Mouse (Mus musculus) CH12.LX (cell line): ENCODE results near the gene Phlda3. TPM values are rescaled to one million over a fixed set of nuclear protein-coding genes. Genes with fewer than 3 reads are reported as not detected.
A peak's percentile ranks its signal among the peaks of the same experiment; 100 is the strongest.

Experiments used
- DNase-seq: peaks from one replicate; pipeline ENCODE4 v3.0.0-alpha.2; 2013; ENCODE audit errors: extremely low read depth
- H3K27ac ChIP-seq: 2 replicates; pipeline ENCODE4 v1.5.1; 2012; ENCODE audit warnings: low read depth, mild to moderate bottlenecking, control low read depth, moderate library complexity; ENCODE audit not compliant: insufficient read depth
- H3K27me3 ChIP-seq: replicated peaks from 2 replicates; pipeline ENCODE3; 2012; ENCODE audit warnings: inconsistent platforms
- H3K36me3 ChIP-seq, 2 experiments: replicated peaks in 1 of 2; 2 replicates each; pipeline versions ENCODE3 to v1.6.1; 2012; ENCODE audit warnings: inconsistent platforms in 1 of 2, low read length in 1 of 2, mild to moderate bottlenecking in 1 of 2, mixed read lengths in 1 of 2, moderate library complexity in 1 of 2; ENCODE audit not compliant: control insufficient read depth in 1 of 2, insufficient read depth in 1 of 2
- H3K4me1 ChIP-seq, 2 experiments: 2 replicates each; pipeline ENCODE4 v1.6.1; 2012; ENCODE audit warnings: inconsistent platforms in 1 of 2, moderate library complexity in 1 of 2; ENCODE audit not compliant: insufficient read depth in 2 of 2, control insufficient read depth in 1 of 2
- H3K4me2 ChIP-seq: 2 replicates; pipeline ENCODE4 v1.6.1; 2012; ENCODE audit warnings: low read depth, mild to moderate bottlenecking, control low read depth; ENCODE audit not compliant: poor library complexity, insufficient read depth, severe bottlenecking
- H3K4me3 ChIP-seq, 3 experiments: fragments of 150-350 bp in 1 of 3; sonication (generic) in 1 of 3; replicated peaks in 1 of 3; 2 replicates each; pipeline versions ENCODE3 to v1.5.1; 2011 to 2012; ENCODE audit warnings: low read depth in 2 of 3, low read length in 2 of 3, mild to moderate bottlenecking in 2 of 3, moderate library complexity in 2 of 3, control low read depth in 1 of 3, improper control_type of control experiment in 1 of 3, inconsistent platforms in 1 of 3, mixed read lengths in 1 of 3; ENCODE audit not compliant: poor library complexity in 1 of 3
- H3K79me2 ChIP-seq: replicated peaks from 2 replicates; pipeline ENCODE4 v1.6.1; 2012; ENCODE audit warnings: mild to moderate bottlenecking, moderate library complexity; ENCODE audit not compliant: control insufficient read depth, poor library complexity, insufficient read depth, severe bottlenecking; ENCODE audit errors: extremely low read depth
- H3K9ac ChIP-seq: 2 replicates; pipeline ENCODE4 v1.6.1; 2012; ENCODE audit warnings: low read depth, mild to moderate bottlenecking, control low read depth, moderate library complexity; ENCODE audit not compliant: insufficient read depth
- H3K9me3 ChIP-seq: replicated peaks from 2 replicates; pipeline ENCODE3; 2012; ENCODE audit warnings: low read length, inconsistent platforms, mixed read lengths
- BHLHE40 ChIP-seq: IDR thresholded peaks from 2 replicates; pipeline ENCODE4 v1.6.1; 2011; ENCODE audit warnings: mild to moderate bottlenecking, low read depth, low read length, improper control_type of control experiment
- CHD1 ChIP-seq: IDR thresholded peaks from 2 replicates; pipeline ENCODE4 v1.6.1; 2012; ENCODE audit warnings: low read depth, low read length, improper control_type of control experiment, inconsistent platforms
- CHD2 ChIP-seq: IDR thresholded peaks from 2 replicates; pipeline ENCODE4 v1.6.1; 2011; ENCODE audit warnings: low read length, improper control_type of control experiment
- E2F4 ChIP-seq: IDR thresholded peaks from 2 replicates; pipeline ENCODE4 v1.6.1; 2011; ENCODE audit warnings: low read depth, low read length, improper control_type of control experiment; ENCODE audit not compliant: insufficient replicate concordance
- ELF1 ChIP-seq: IDR thresholded peaks from 2 replicates; pipeline ENCODE4 v1.6.1; 2014; ENCODE audit warnings: low read depth, mild to moderate bottlenecking, inconsistent platforms, low read length, improper control_type of control experiment
- EP300 ChIP-seq: IDR thresholded peaks from 2 replicates; pipeline ENCODE4 v1.6.1; 2011; ENCODE audit warnings: low read length, improper control_type of control experiment
- ETS1 ChIP-seq: conservative IDR thresholded peaks from 2 replicates; pipeline ENCODE4 v1.6.1; 2012; ENCODE audit warnings: low read depth, mild to moderate bottlenecking, inconsistent platforms, low read length, improper control_type of control experiment, moderate library complexity
- GABPA ChIP-seq: IDR thresholded peaks from 2 replicates; pipeline ENCODE4 v1.6.1; 2012; ENCODE audit warnings: low read depth, low read length, improper control_type of control experiment, inconsistent platforms; ENCODE audit not compliant: insufficient replicate concordance
- HCFC1 ChIP-seq: IDR thresholded peaks from 2 replicates; pipeline ENCODE4 v1.6.1; 2012; ENCODE audit warnings: low read depth, mild to moderate bottlenecking, inconsistent platforms, low read length, improper control_type of control experiment
- IRF4 ChIP-seq: IDR thresholded peaks from 2 replicates; pipeline ENCODE4 v1.6.1; 2014; ENCODE audit warnings: low read depth, mild to moderate bottlenecking, inconsistent platforms, low read length, improper control_type of control experiment
- JUN ChIP-seq: IDR thresholded peaks from 2 replicates; pipeline ENCODE4 v1.6.1; 2011; ENCODE audit warnings: low read depth, mild to moderate bottlenecking, low read length, improper control_type of control experiment, moderate library complexity; ENCODE audit not compliant: insufficient read depth
- JUND ChIP-seq: conservative IDR thresholded peaks from 2 replicates; pipeline ENCODE4 v1.6.1; 2011; ENCODE audit warnings: low read depth, low read length, improper control_type of control experiment
- KAT2A ChIP-seq: IDR thresholded peaks from 2 replicates; pipeline ENCODE4 v1.6.1; 2012; ENCODE audit warnings: low read length, improper control_type of control experiment, inconsistent platforms; ENCODE audit not compliant: insufficient replicate concordance
- MAX ChIP-seq: IDR thresholded peaks from 2 replicates; pipeline ENCODE4 v1.6.1; 2011; ENCODE audit warnings: low read length, improper control_type of control experiment
- MAZ ChIP-seq: IDR thresholded peaks from 2 replicates; pipeline ENCODE4 v1.6.1; 2012; ENCODE audit warnings: low read depth, mild to moderate bottlenecking, inconsistent platforms, low read length, improper control_type of control experiment, moderate library complexity
- MEF2A ChIP-seq: IDR thresholded peaks from 2 replicates; pipeline ENCODE4 v1.6.1; 2014; ENCODE audit warnings: low read depth, mild to moderate bottlenecking, inconsistent platforms, low read length, improper control_type of control experiment, borderline replicate concordance
- MXI1 ChIP-seq: IDR thresholded peaks from 2 replicates; pipeline ENCODE4 v1.6.1; 2011; ENCODE audit warnings: mild to moderate bottlenecking, low read depth, low read length, improper control_type of control experiment
- MYC ChIP-seq: IDR thresholded peaks from 2 replicates; pipeline ENCODE4 v1.6.1; 2011; ENCODE audit warnings: low read depth, mild to moderate bottlenecking, improper control_type of control experiment, low read length
- NELFE ChIP-seq: IDR thresholded peaks from 2 replicates; pipeline ENCODE4 v1.6.1; 2011; ENCODE audit warnings: low read depth, low read length, improper control_type of control experiment
- NRF1 ChIP-seq: IDR thresholded peaks from 2 replicates; pipeline ENCODE4 v1.6.1; 2014; ENCODE audit warnings: low read depth, mild to moderate bottlenecking, inconsistent platforms, low read length, improper control_type of control experiment, moderate library complexity
- PAX5 ChIP-seq: IDR thresholded peaks from 2 replicates; pipeline ENCODE4 v1.6.1; 2012; ENCODE audit warnings: low read length, inconsistent platforms, mixed read lengths
- POLR2A ChIP-seq: IDR thresholded peaks from 2 replicates; pipeline ENCODE4 v1.6.1; 2011; ENCODE audit warnings: low read depth, mild to moderate bottlenecking, improper control_type of control experiment, low read length
- POLR2AphosphoS2 ChIP-seq: IDR thresholded peaks from 2 replicates; pipeline ENCODE4 v1.6.1; 2011; ENCODE audit warnings: low read depth, low read length, improper control_type of control experiment
- RAD21 ChIP-seq: IDR thresholded peaks from 2 replicates; pipeline ENCODE4 v1.6.1; 2011; ENCODE audit warnings: low read depth, mild to moderate bottlenecking, low read length, improper control_type of control experiment, moderate library complexity
- RCOR1 ChIP-seq: conservative IDR thresholded peaks from 2 replicates; pipeline ENCODE4 v1.6.1; 2012; ENCODE audit warnings: low read depth, mild to moderate bottlenecking, inconsistent platforms, low read length, improper control_type of control experiment
- SIN3A ChIP-seq: IDR thresholded peaks from 2 replicates; pipeline ENCODE4 v1.6.1; 2012; ENCODE audit warnings: low read length, improper control_type of control experiment, inconsistent platforms
- TBP ChIP-seq: conservative IDR thresholded peaks from 2 replicates; pipeline ENCODE4 v1.6.1; 2011; ENCODE audit warnings: low read depth, low read length, improper control_type of control experiment
- TCF12 ChIP-seq: IDR thresholded peaks from 2 replicates; pipeline ENCODE4 v1.6.1; 2014; ENCODE audit warnings: low read depth, mild to moderate bottlenecking, inconsistent platforms, low read length, improper control_type of control experiment
- UBTF ChIP-seq: IDR thresholded peaks from 2 replicates; pipeline ENCODE4 v1.6.1; 2012; ENCODE audit warnings: low read depth, mild to moderate bottlenecking, inconsistent platforms, low read length, improper control_type of control experiment, moderate library complexity
- USF2 ChIP-seq: conservative IDR thresholded peaks from 2 replicates; pipeline ENCODE4 v1.6.1; 2011; ENCODE audit warnings: low read depth, low read length, improper control_type of control experiment
- ZC3H11A ChIP-seq: IDR thresholded peaks from 2 replicates; pipeline ENCODE4 v1.6.1; 2012; ENCODE audit warnings: low read depth, mild to moderate bottlenecking, inconsistent platforms, low read length, improper control_type of control experiment
- ZKSCAN1 ChIP-seq: IDR thresholded peaks from 2 replicates; pipeline ENCODE4 v1.6.1; 2012; ENCODE audit warnings: low read depth, inconsistent platforms, low read length, improper control_type of control experiment, borderline replicate concordance
- ZMIZ1 ChIP-seq: IDR thresholded peaks from 2 replicates; pipeline ENCODE4 v1.6.1; 2012; ENCODE audit warnings: low read depth, mild to moderate bottlenecking, inconsistent platforms, low read length, improper control_type of control experiment
- ZNF384 ChIP-seq: IDR thresholded peaks from 2 replicates; pipeline ENCODE4 v1.6.1; 2012; ENCODE audit warnings: low read depth, low read length, improper control_type of control experiment, inconsistent platforms
- dilution Hi-C: fragments of 300-500 bp; cut with MboI; formaldehyde crosslinking; loops from 2 replicates; pipeline ENCODE4 v1.14.3; 2020; ENCODE audit warnings: low sequenced_read_pairs; ENCODE audit not compliant: extremely low pct_unique_long_range_greater_than_20kb, extremely low pct_ligation_motif_present
- in situ Hi-C: fragments of 300-500 bp; cut with MboI; formaldehyde crosslinking; loops from 3 replicates; pipeline ENCODE4 v1.14.3; 2019; ENCODE audit warnings: low sequenced_read_pairs, low pct_ligation_motif_present, low pct_unique_long_range_greater_than_20kb, mixed read lengths
- polyA plus RNA-seq: library from polyadenylated mRNA; unstranded; fragments of >175 nt; gene quantifications from 2 replicates; pipeline ENCODE4 v1.2.1, GENCODE M21; 2012; ENCODE audit warnings: low read depth; ENCODE audit not compliant: insufficient read length
- total RNA-seq, 2 experiments: library from RNA; depleted of rRNA; stranded (reverse); fragments of 300-350 nt in 1 of 2; fragments of >200 nt in 1 of 2; gene quantifications; 2 replicates each; pipeline ENCODE4 v1.2.3; 2012 to 2014

Gene Phlda3
- total and polyA plus RNA-seq, 3 experiments: 37.5 to 98.1 (median 49.5) TPM

- in situ Hi-C loops: no loop called here
- TF ChIP-seq ZMIZ1 (peak; percentile 91), ZKSCAN1 (no peak), PAX5 (no peak), MYC (peak; percentile 69; the same call in 1 of the 2 replicates), CHD2 (peak; percentile 81), POLR2AphosphoS2 (peak; percentile 80; the same call in 1 of the 2 replicates), POLR2A (peak; percentile 89), MAX (peak; percentile 86), ETS1 (peak; percentile 61), NELFE (peak; percentile 90), USF2 (no peak), GABPA (no peak), BHLHE40 (peak; percentile 71), JUN (no peak), E2F4 (peak; percentile 95), MEF2A (peak; percentile 69; the same call in 1 of the 2 replicates), UBTF (0 out of 2 replicates have a peak, but pooled peaks have one; percentile 54), IRF4 (peak; percentile 70), JUND (no peak), MAZ (peak; percentile 72; the same call in 1 of the 2 replicates), ELF1 (peak; percentile 79), CHD1 (0 out of 2 replicates have a peak, but pooled peaks have one; percentile 68), EP300 (no peak; the same call in 1 of the 2 replicates), RAD21 (no peak), RCOR1 (peak; percentile 51; the same call in 1 of the 2 replicates), ZC3H11A (no peak), HCFC1 (peak; percentile 72), TCF12 (peak; percentile 86), MXI1 (peak; percentile 94), KAT2A (peak; percentile 70; the same call in 1 of the 2 replicates), TBP (peak; percentile 75), SIN3A (peak; percentile 96), NRF1 (peak; percentile 64), ZNF384 (no peak)
- H3K27ac ChIP-seq: no peak overlapping the region
- no peaks in the 10 kb centered on the region for H3K27me3 ChIP-seq
- H3K36me3 ChIP-seq: peaks cover 0 to 19% of the 10 kb centered on the region in 2 experiments
- no peaks in the 10 kb centered on the region for H3K79me2 ChIP-seq
- DNase-seq: peak; percentile 94
- dilution Hi-C loops: no loop called here
- H3K4me3 ChIP-seq: peak overlapping the region; percentile 71 to 87 (median 82)
- H3K9me3 ChIP-seq: no peaks in the 10 kb centered on the region
- H3K4me2 ChIP-seq: peak overlapping the region; percentile 88
- H3K4me1 ChIP-seq: peaks cover 4 to 29% of the 10 kb centered on the region in 2 experiments
- peak overlapping the region; percentile 90 for H3K9ac ChIP-seq
These were observed 37.1 kb upstream of the Phlda3 start for GRCm38 (mm10) chr1:135728631-135729366.
